Mouse (Mus musculus) midbrain, embryonic 11.5 days (tissue): ENCODE measurements around the gene Ablim1. TPM values are rescaled to one million over a fixed set of nuclear protein-coding genes. Genes with fewer than 3 reads are reported as not detected.

Source experiments
- ATAC-seq: fragments of 200-750 bp; cut with Nextera tagmentation; 2 replicates; pipeline ENCODE4 v1.8.0; 2017; ENCODE audit warnings: moderate TSS enrichment, moderate library complexity; ENCODE audit not compliant: low FRiP score
- DNase-seq: peaks from one replicate; pipeline ENCODE4 v3.0.0; 2015; ENCODE audit warnings: low spot score; ENCODE audit errors: missing footprints
- H3K27ac ChIP-seq: fragments of 300-500 bp; sonication (generic); 2 replicates; pipeline ENCODE4 v1.5.1; 2014; ENCODE audit warnings: low read depth, low read length
- H3K27me3 ChIP-seq: fragments of 300-500 bp; sonication (generic); 2 replicates; pipeline ENCODE4 v1.6.1; 2014; ENCODE audit warnings: mild to moderate bottlenecking, low read length, moderate library complexity, mixed read lengths; ENCODE audit not compliant: control insufficient read depth, insufficient read depth
- H3K36me3 ChIP-seq: fragments of 300-500 bp; sonication (generic); 2 replicates; pipeline ENCODE4 v1.6.1; 2014; ENCODE audit warnings: mild to moderate bottlenecking, low read length, moderate library complexity, mixed read lengths; ENCODE audit not compliant: control insufficient read depth, insufficient read depth
- H3K4me1 ChIP-seq: fragments of 300-500 bp; sonication (generic); 2 replicates; pipeline ENCODE4 v1.6.1; 2014; ENCODE audit warnings: low read length; ENCODE audit not compliant: control insufficient read depth, insufficient read depth
- H3K4me2 ChIP-seq: fragments of 300-500 bp; sonication (generic); 2 replicates; pipeline ENCODE4 v1.6.1; 2014; ENCODE audit warnings: mild to moderate bottlenecking, moderate library complexity
- H3K4me3 ChIP-seq: fragments of 300-500 bp; sonication (generic); 2 replicates; pipeline ENCODE4 v1.5.1; 2014; ENCODE audit warnings: low read depth, low read length
- H3K9ac ChIP-seq: fragments of 300-500 bp; sonication (generic); 2 replicates; pipeline ENCODE4 v1.6.1; 2014; ENCODE audit warnings: low read length
- H3K9me3 ChIP-seq: fragments of 300-500 bp; sonication (generic); 2 replicates; pipeline ENCODE4 v1.6.1; 2016; ENCODE audit warnings: low read length; ENCODE audit not compliant: control insufficient read depth
- WGBS: fragments of 180-500 bp; shearing (Covaris S2); extraction: QIAGEN DNeasy Blood & Tissue Kit; methylation state at CpG from one replicate; pipeline ENCODE4 v1.1.7; 2014; 5-methylcytosine and 5-hydroxymethylcytosine counted together
- polyA plus RNA-seq: library from polyadenylated mRNA; unstranded; fragments of >200 nt; fragmentation: Nextera tagmentation; extraction: Ambion mirVana; gene quantifications from 2 replicates; pipeline ENCODE4 v1.2.1, GENCODE M21; 2014

The Ablim1 gene
- polyA plus RNA-seq, 1 experiment from 2014 or later = 18.3 TPM

- H3K27me3 ChIP-seq = no peaks in the 10 kb centered on the region
- no peak overlapping the region for H3K9ac ChIP-seq
- no peaks in the 10 kb centered on the region for H3K36me3 ChIP-seq
- no peaks in the 10 kb centered on the region for H3K9me3 ChIP-seq
- WGBS = 13% methylated on average over 14 of the region's 14 CpGs
- peak; percentile 90 for DNase-seq
- H3K4me2 ChIP-seq = peak overlapping the region; percentile 12; the same call in 1 of the 2 replicates
- H3K4me3 ChIP-seq = no peak overlapping the region
- peak; percentile 77 for ATAC-seq
- H3K4me1 ChIP-seq = peaks cover 23% of the 10 kb centered on the region
- H3K27ac ChIP-seq = peak overlapping the region; percentile 72
These were observed 324.2 kb downstream of the Ablim1 start for GRCm38 (mm10) chr19:56990367-56991111.

- Histone ChIP-seq H3K27ac (no peak overlapping the region), H3K4me3 (no peak overlapping the region), H3K9ac (no peak overlapping the region), H3K4me1 (peaks cover 23% of the 10 kb centered on the region), H3K9me3 (no peaks in the 10 kb centered on the region), H3K36me3 (no peaks in the 10 kb centered on the region), H3K27me3 (no peaks in the 10 kb centered on the region), H3K4me2 (no peak overlapping the region)
- DNase-seq (no peak), ATAC-seq (no peak)
- 90% methylated on average over 8 of the region's 8 CpGs for WGBS
These were observed 325.5 kb downstream of the Ablim1 start for GRCm38 (mm10) chr19:56989171-56989570.

- no peak overlapping the region for H3K4me3 ChIP-seq
- DNase-seq (no peak), ATAC-seq (no peak)
- H3K4me1 ChIP-seq = peaks cover 3% of the 10 kb centered on the region
- no peak overlapping the region for H3K9ac ChIP-seq
- no peaks in the 10 kb centered on the region for H3K27me3 ChIP-seq
- no peaks in the 10 kb centered on the region for H3K36me3 ChIP-seq
- H3K27ac ChIP-seq = no peak overlapping the region
- WGBS = 69% methylated on average over 4 of the region's 4 CpGs
- H3K9me3 ChIP-seq = no peaks in the 10 kb centered on the region
- H3K4me2 ChIP-seq = no peak overlapping the region
These were observed 330.5 kb downstream of the Ablim1 start for GRCm38 (mm10) chr19:56984229-56984628.

- Histone ChIP-seq H3K4me1 (no peaks in the 10 kb centered on the region; the same call in 1 of the 2 replicates), H3K36me3 (no peaks in the 10 kb centered on the region), H3K27me3 (no peaks in the 10 kb centered on the region), H3K9me3 (no peaks in the 10 kb centered on the region), H3K4me3 (no peak overlapping the region), H3K27ac (no peak overlapping the region), H3K9ac (no peak overlapping the region), H3K4me2 (no peak overlapping the region)
- DNase-seq (no peak), ATAC-seq (no peak)
- 67% methylated on average over 10 of the region's 10 CpGs for WGBS
These were observed 331.0 kb downstream of the Ablim1 start for GRCm38 (mm10) chr19:56983757-56984156.

Other genes with a start within 250 kb of the Ablim1 start
- 14.1 and 16.5 TPM in 2 replicates for gene Fam160b1, start 45.8 kb upstream of the Ablim1 start, polyA plus RNA-seq
- gene Trub1, start 138.0 kb upstream of the Ablim1 start, polyA plus RNA-seq = 16.0 and 16.4 TPM in 2 replicates